Mouse (Mus musculus): ENCODE measurements around the gene Hspb2. TPM values are rescaled to one million over a fixed set of nuclear protein-coding genes. Genes with fewer than 3 reads are reported as not detected.

Hspb2 gene
- total RNA-seq, 2 experiments from 2014 or later, result 136 to 143 TPM

- no peak for DNase-seq
Measured at GRCm38 (mm10) chr9:50750706-50751105, 1.4 kb downstream of the Hspb2 start.

- DNase-seq, result peak in 1 of 2 experiments; percentile 38
Measured at GRCm38 (mm10) chr9:50746214-50746677, 5.9 kb downstream of the Hspb2 start, which contains the start of gene 2310030G06Rik. Gene 2310030G06Rik, minus strand, starts transcription at chr9:50746536.

DNA sequence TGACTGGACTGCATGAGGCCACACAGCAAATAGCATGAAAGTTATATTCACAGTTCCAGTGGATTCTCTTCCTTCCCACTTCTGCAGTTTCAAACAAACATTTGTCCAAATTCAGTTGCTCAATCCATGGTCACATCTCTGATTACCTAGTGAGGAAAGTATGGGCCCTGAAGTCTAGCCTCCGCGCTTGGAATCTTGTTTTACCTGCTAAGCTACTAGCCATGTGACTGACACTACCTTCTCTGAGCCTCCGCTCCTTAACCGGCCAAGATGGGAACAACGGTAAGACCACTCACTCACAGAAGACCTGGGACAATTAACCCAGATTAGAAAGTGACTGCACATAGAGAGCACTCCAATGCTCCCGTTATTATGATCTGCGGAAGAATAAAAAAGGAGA, 6.3 kb downstream of the Hspb2 start:
- DNase-seq, result no peak

DNA sequence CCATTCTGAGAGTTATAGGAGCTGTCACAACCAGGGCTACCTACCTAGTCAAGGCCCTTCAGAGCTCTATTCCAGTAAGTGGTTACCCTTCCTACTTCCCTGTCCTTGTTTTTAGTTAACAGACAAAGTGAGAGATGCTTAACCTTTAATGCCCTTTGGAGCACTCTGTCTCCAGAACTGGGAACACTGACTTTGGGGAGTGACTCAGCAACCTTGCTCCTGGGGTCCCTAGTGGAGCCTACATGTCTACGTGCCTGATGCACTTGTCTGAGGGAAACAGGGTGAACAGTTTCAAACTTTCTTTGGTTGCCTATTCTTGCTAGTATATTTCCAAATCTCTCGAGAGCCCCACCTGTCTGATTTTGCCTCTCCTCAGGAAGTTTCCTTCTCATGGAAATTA, 9.4 kb downstream of the Hspb2 start:
- DNase-seq, result no peak

- DNase-seq, result no peak
Measured at GRCm38 (mm10) chr9:50742261-50742660, 9.9 kb downstream of the Hspb2 start.

- no peak for DNase-seq
Measured at GRCm38 (mm10) chr9:50740867-50741784, 11.0 kb downstream of the Hspb2 start.

- DNase-seq, result peak; percentile 95 to 96
Measured at GRCm38 (mm10) chr9:50738914-50739870, 13.0 kb downstream of the Hspb2 start, which contains the start of gene Dixdc1. Gene Dixdc1, minus strand, starts transcription at chr9:50739517.

DNA sequence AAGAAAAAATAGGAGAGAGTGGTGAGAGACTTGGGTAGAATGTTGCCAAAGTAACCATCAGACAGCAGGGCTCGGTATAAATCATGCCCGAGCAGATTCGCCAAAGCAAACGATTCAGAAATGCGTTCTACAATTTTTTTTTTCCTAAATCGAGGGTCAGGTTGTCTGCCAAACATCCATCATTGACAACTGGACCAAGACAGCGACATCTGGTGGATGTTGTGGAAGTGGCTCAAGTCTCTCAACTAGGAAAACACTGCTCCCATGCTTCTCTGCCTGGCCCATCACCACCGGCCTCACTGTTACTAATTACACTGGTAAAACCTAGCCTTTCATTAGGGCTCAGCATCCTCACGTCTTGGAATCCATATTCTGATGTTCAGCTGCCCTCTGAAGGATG, 17.2 kb downstream of the Hspb2 start:
- peak; percentile 67 to 82 for DNase-seq

- no peak for DNase-seq
Measured at GRCm38 (mm10) chr9:50732560-50732959, 19.6 kb downstream of the Hspb2 start.

GRCm38 (mm10) chr9:50729600-50729999, 22.6 kb downstream of the Hspb2 start:
- no peak for DNase-seq

DNA sequence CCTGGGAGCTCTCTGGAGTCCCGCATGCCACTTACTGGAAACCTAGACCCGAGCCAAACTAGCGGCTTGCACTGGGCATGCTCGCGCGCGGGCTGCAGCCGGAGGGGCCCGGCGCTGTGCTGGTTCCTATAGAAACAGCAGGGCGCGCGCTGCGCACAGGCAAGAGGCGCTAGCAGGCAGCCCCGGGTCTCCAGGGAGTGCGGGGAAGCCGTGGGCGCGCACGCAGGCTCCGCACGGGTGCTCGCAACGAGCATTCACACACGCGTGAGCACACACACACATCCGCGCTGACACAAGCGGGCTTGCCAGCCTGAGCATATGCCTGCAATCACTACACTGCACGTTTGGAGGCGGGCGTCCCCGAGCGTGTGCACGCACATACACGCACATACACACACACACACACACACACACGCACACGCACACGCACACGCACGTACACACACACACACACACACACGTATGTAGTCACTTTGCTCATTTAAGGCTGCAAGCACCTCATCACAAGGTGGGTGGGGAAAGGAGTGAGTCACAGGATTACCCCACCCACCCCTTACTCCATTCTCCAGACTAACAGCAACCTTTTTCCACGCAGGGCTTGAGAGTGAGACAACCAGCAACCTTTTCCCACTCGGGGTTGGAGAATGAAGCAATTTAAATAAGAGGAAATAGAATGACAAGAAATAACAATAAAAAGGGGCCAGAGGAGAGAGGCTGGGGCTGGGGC, 24.1 kb downstream of the Hspb2 start:
- peak; percentile 69 to 70 for DNase-seq

GRCm38 (mm10) chr9:50727171-50727924, 24.8 kb downstream of the Hspb2 start:
- DNase-seq, result peak; percentile 32 to 48

- DNase-seq, result peak in 1 of 2 experiments; percentile 27
Measured at GRCm38 (mm10) chr9:50725921-50726590, 26.1 kb downstream of the Hspb2 start.

GRCm38 (mm10) chr9:50724661-50725330, 27.4 kb downstream of the Hspb2 start:
- no peak for DNase-seq

- no peak for DNase-seq
Measured at GRCm38 (mm10) chr9:50724147-50724546, 28.0 kb downstream of the Hspb2 start.

DNA sequence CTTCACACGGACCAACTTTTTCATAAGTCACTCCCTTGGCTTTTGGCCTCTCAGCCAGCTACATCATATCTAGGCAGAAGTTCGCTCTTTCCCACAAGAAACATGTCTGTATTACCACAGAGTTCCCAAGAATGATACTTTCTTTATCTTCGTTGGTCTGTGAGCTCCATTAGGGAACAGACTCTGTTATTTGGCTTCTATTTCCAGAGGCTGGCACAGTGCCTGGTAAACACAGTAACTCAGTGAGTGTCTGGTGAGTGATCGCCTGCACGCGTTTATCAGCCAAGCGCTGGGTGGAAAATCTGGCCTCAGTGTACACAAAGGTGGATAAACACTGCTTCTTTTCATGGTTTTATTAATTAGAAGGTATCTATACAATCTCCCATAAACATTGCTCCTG, 28.7 kb downstream of the Hspb2 start:
- DNase-seq, result peak; percentile 90 to 92

GRCm38 (mm10) chr9:50722451-50722911, 29.7 kb downstream of the Hspb2 start:
- peak in 1 of 2 experiments; percentile 51 for DNase-seq

DNA sequence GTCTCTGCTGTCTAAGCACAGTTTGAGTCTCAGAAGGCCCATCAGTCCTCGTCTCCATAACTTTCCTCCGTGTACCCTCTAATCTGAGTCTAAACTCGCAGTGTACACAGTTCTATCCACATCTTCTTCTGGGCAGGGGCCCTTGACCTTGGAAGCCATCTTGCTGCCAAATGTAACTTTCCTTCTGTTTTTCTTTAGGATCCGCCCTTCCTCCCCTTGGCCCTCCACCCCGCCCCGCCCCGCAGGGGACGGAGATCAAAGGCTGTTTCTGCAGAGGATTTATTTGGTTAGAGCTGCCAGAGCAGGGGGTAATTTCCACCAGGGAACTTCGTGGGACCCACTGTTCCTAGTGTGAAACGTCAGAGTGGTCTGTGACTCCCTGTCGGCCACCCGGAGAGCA, 31.1 kb downstream of the Hspb2 start:
- peak; percentile 43 to 60 for DNase-seq

- no peak for DNase-seq
Measured at GRCm38 (mm10) chr9:50718878-50719277, 33.3 kb downstream of the Hspb2 start.

DNA sequence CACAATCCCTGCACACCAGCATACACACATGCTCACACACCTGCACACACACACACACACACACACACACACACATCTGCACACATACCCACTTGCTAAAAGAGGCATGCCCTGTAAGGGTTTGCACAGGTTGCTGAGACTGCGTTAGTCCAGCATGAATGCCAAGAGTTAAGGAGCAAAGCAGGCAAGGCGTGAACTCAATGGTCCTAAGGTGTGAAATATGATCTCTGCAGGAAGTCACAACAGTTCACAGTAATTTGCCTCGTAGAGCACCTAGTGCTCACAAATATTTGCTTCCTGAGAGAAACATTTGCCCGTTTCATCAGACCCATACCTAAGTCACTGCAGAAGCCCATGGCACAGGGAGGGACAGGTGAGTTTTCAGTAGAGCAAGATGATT, 38.0 kb downstream of the Hspb2 start:
- no peak for DNase-seq
